Mouse (Mus musculus): ENCODE results near the gene Zfp790.

- TF ChIP-seq CTCF (IDR thresholded peaks at IDR 0.05; ENCODE audit: insufficient read depth, low read depth, low read length) (no peak), POLR2A (IDR thresholded peaks at IDR 0.05; ENCODE audit: insufficient read depth, low read depth, low read length) (no peak)
These were observed 13.9 kb downstream of the Zfp790 start for GRCm38 (mm10) chr7:29829804-29830203.

All from olfactory bulb, adult 2 months (tissue).